Mouse (Mus musculus): ENCODE results near the gene Ces1e. TPM values are rescaled to one million over a fixed set of nuclear protein-coding genes. Genes with fewer than 3 reads are reported as not detected.
"Not testable (repeated sequence)": the region's sequence is repeated elsewhere in the genome, so short reads cannot be mapped to it uniquely, and the experiment has no call there.

Gene Ces1e
- total and polyA plus RNA-seq, 3 experiments = not detected

DNA sequence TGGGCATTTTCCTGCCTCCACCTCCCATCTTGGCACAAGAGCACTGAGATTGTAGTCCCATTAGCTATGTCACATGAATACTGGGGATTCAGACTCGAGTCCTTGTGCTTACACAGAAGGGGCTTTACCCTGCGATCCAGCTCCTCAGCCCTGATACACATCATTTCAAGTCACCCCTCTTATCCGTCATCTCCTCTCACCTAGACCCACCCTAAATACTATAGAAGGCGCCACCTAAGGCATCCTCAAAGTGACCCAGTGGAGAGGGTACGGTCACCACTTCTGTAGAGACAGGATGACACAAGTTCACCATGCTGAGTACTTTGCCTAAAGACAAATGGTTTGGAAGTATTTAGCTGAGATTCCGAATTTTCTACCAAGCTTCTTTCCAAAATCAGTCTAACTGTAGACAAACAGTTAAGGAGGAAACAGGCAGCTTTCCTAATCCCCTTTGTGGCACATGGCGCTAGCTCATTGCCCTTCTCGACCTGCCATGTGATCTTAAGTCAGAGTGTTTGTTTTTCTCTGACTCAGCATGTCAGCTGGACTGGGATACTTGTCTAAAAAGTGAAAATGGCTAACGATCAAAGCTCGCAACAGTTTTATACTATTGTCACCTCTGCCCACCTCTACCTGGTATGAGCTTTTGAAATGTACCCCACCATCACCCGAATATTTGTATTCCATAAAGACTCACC is 597 bp downstream of the Ces1e start:
- Histone ChIP-seq H3K27ac (ENCODE audit: insufficient read depth, low read depth) (no peak overlapping the region), H3K9me3 (replicated peaks; ENCODE audit: low read length) (no peaks in the 10 kb centered on the region), H3K79me2 (replicated peaks; ENCODE audit: control insufficient read depth, extremely low read depth, insufficient read depth, poor library complexity, severe bottlenecking) (no peaks in the 10 kb centered on the region), H3K36me3 (replicated peaks in 1 of 2; ENCODE audit: control insufficient read depth in 1 of 2, insufficient read depth in 1 of 2, low read length in 1 of 2) (no peaks in the 10 kb centered on the region), H3K4me2 (ENCODE audit: insufficient read depth, low read depth, poor library complexity, severe bottlenecking) (no peak overlapping the region), H3K9ac (ENCODE audit: insufficient read depth, low read depth) (no peak overlapping the region), H3K27me3 (replicated peaks) (peaks cover 46% of the 10 kb centered on the region), H3K4me1 (ENCODE audit: control insufficient read depth in 1 of 2, insufficient read depth in 2 of 2) (no peaks in the 10 kb centered on the region), H3K4me3 (replicated peaks in 1 of 3; ENCODE audit: low read depth in 2 of 3, low read length in 2 of 3, poor library complexity in 1 of 3) (no peak overlapping the region)
- no peak for DNase-seq (ENCODE audit: extremely low read depth)
- in situ Hi-C loops (cut with MboI; ENCODE audit: low pct_ligation_motif_present, low pct_unique_long_range_greater_than_20kb, low sequenced_read_pairs) = no loop called here
- TF ChIP-seq CHD1 (IDR thresholded peaks at IDR 0.05; ENCODE audit: low read depth, low read length) (no peak), SMC3 (IDR thresholded peaks at IDR 0.05; ENCODE audit: low read depth, low read length) (no peak), POLR2AphosphoS2 (IDR thresholded peaks at IDR 0.05; ENCODE audit: low read depth, low read length) (no peak), KAT2A (IDR thresholded peaks at IDR 0.05; ENCODE audit: insufficient replicate concordance, low read length) (no peak)
- dilution Hi-C loops (cut with MboI; ENCODE audit: extremely low pct_ligation_motif_present, extremely low pct_unique_long_range_greater_than_20kb, low sequenced_read_pairs) = no loop called here

DNA sequence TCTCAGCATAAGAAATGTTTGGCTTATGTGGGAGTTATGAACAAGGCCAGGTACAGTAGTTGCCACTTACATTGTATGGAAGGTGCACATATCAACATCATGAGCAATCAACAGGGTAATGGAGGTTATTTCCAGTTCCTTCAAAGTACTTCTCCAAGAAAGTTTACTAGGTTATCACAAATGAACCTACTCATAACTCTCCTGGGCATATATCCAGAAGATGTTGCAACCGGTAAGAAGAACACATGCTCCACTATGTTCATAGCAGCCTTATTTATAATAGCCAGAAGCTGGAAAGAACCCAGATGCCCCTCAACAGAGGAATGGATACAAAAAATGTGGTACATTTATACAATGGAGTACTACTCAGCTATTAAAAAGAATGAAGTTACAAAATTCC is 2.9 kb downstream of the Ces1e start:
- DNase-seq (ENCODE audit: extremely low read depth); H3K36me3 ChIP-seq (replicated peaks in 1 of 2; ENCODE audit: control insufficient read depth in 1 of 2, insufficient read depth in 1 of 2, low read length in 1 of 2); in situ Hi-C loops (cut with MboI; ENCODE audit: low pct_ligation_motif_present, low pct_unique_long_range_greater_than_20kb, low sequenced_read_pairs); H3K4me2 ChIP-seq (ENCODE audit: insufficient read depth, low read depth, poor library complexity, severe bottlenecking); H3K4me3 ChIP-seq (replicated peaks in 1 of 3; ENCODE audit: low read depth in 2 of 3, low read length in 2 of 3, poor library complexity in 1 of 3); H3K9ac ChIP-seq (ENCODE audit: insufficient read depth, low read depth); H3K4me1 ChIP-seq (ENCODE audit: control insufficient read depth in 1 of 2, insufficient read depth in 2 of 2); H3K27ac ChIP-seq (ENCODE audit: insufficient read depth, low read depth); H3K79me2 ChIP-seq (replicated peaks; ENCODE audit: control insufficient read depth, extremely low read depth, insufficient read depth, poor library complexity, severe bottlenecking); H3K9me3 ChIP-seq (replicated peaks; ENCODE audit: low read length); dilution Hi-C loops (cut with MboI; ENCODE audit: extremely low pct_ligation_motif_present, extremely low pct_unique_long_range_greater_than_20kb, low sequenced_read_pairs): not testable (repeated sequence)
- H3K27me3 ChIP-seq (replicated peaks) = peaks cover 44% of the 10 kb centered on the region

DNA sequence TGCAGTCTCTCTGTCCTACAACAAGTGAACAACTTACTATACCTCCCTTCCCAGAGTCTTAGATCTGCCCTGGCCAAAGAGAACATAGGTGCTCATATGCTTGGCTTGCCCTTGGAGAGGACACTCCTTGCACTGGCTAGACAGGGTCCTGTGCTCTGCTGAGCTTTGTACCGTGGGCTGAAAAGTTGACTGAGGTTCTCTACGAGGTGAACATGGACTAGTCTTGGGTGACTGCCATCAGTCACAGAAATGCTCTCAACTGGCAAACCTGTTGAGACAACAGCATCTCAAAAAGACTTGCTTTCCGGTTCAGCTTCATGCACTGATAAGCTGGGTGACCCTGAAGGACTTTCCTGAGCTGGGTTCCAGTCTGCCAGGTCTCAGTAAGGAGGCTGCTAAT is 7.5 kb downstream of the Ces1e start:
- no peaks in the 10 kb centered on the region for H3K36me3 ChIP-seq (replicated peaks in 1 of 2; ENCODE audit: control insufficient read depth in 1 of 2, insufficient read depth in 1 of 2, low read length in 1 of 2)
- H3K4me2 ChIP-seq (ENCODE audit: insufficient read depth, low read depth, poor library complexity, severe bottlenecking) = no peak overlapping the region
- in situ Hi-C loops (cut with MboI; ENCODE audit: low pct_ligation_motif_present, low pct_unique_long_range_greater_than_20kb, low sequenced_read_pairs) (no loop called here), dilution Hi-C loops (cut with MboI; ENCODE audit: extremely low pct_ligation_motif_present, extremely low pct_unique_long_range_greater_than_20kb, low sequenced_read_pairs) (no loop called here)
- no peak overlapping the region for H3K27ac ChIP-seq (ENCODE audit: insufficient read depth, low read depth)
- no peaks in the 10 kb centered on the region for H3K4me1 ChIP-seq (ENCODE audit: control insufficient read depth in 1 of 2, insufficient read depth in 2 of 2)
- no peak overlapping the region for H3K4me3 ChIP-seq (replicated peaks in 1 of 3; ENCODE audit: low read depth in 2 of 3, low read length in 2 of 3, poor library complexity in 1 of 3)
- no peak overlapping the region for H3K9ac ChIP-seq (ENCODE audit: insufficient read depth, low read depth)
- H3K79me2 ChIP-seq (replicated peaks; ENCODE audit: control insufficient read depth, extremely low read depth, insufficient read depth, poor library complexity, severe bottlenecking) = no peaks in the 10 kb centered on the region
- TF ChIP-seq CHD2 (IDR thresholded peaks at IDR 0.05; ENCODE audit: low read length) (no peak), RAD21 (IDR thresholded peaks at IDR 0.05; ENCODE audit: low read depth, low read length) (no peak), JUN (IDR thresholded peaks at IDR 0.05; ENCODE audit: insufficient read depth, low read depth, low read length) (no peak), MYC (IDR thresholded peaks at IDR 0.05; ENCODE audit: low read depth, low read length) (no peak), CTCF (conservative IDR thresholded peaks at IDR 0.05 in 1 of 2, IDR thresholded peaks at IDR 0.05 in 1 of 2; ENCODE audit: low read depth in 2 of 2, low read length in 2 of 2) (no peak), ELF1 (IDR thresholded peaks at IDR 0.05; ENCODE audit: low read depth, low read length) (no peak), POLR2A (IDR thresholded peaks at IDR 0.05; ENCODE audit: low read depth, low read length) (no peak), POLR2AphosphoS2 (IDR thresholded peaks at IDR 0.05; ENCODE audit: low read depth, low read length) (no peak), CHD1 (IDR thresholded peaks at IDR 0.05; ENCODE audit: low read depth, low read length) (no peak), MAX (IDR thresholded peaks at IDR 0.05; ENCODE audit: low read length) (no peak), IRF4 (IDR thresholded peaks at IDR 0.05; ENCODE audit: low read depth, low read length) (no peak), NELFE (IDR thresholded peaks at IDR 0.05; ENCODE audit: low read depth, low read length) (no peak), ZKSCAN1 (IDR thresholded peaks at IDR 0.05; ENCODE audit: borderline replicate concordance, low read depth, low read length) (no peak), USF2 (conservative IDR thresholded peaks at IDR 0.05; ENCODE audit: low read depth, low read length) (no peak), E2F4 (IDR thresholded peaks at IDR 0.05; ENCODE audit: insufficient replicate concordance, low read depth, low read length) (no peak)
- DNase-seq (ENCODE audit: extremely low read depth) = no peak
- H3K27me3 ChIP-seq (replicated peaks) = peaks cover 33% of the 10 kb centered on the region
- no peaks in the 10 kb centered on the region for H3K9me3 ChIP-seq (replicated peaks; ENCODE audit: low read length)

All from CH12.LX (cell line).